Mouse (Mus musculus): ENCODE measurements around the gene Carmil2.
A peak's percentile ranks its signal among the peaks of the same experiment; 100 is the strongest.

Gene Carmil2

DNA sequence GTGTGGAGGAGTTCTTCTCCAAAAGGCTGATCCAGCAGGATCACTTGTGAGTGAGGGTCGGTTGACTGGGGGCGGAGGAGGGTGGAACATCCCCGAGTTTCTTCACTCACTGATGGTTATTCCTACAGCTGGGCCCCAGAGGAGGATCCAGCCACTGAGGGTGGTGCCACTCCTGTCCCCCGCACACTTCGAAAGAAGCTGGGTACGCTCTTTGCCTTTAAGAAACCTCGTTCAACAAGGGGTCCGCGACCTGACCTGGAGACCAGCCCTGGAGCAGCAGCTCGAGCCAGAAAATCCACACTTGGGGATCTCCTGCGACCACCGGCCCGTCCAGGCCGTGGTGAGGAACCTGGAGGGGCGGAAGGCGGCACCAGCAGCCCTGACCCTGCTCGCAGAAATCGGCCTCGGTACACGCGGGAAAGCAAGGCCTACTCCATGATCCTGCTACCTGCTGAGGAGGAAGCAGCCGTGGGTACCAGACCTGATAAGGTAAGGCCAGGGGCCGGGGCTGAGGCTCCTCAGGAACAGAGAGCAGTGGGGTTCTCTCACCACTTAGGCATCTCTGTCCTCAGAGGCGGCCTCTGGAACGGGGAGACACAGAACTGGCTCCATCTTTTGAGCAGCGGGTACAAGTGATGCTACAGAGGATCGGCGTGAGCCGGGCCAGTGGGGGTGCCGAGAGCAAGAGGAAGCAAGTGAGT lies 9.2 kb downstream of the Carmil2 start:
- no peak for DNase-seq (ENCODE audit: low spot score in 2 of 2)

DNA sequence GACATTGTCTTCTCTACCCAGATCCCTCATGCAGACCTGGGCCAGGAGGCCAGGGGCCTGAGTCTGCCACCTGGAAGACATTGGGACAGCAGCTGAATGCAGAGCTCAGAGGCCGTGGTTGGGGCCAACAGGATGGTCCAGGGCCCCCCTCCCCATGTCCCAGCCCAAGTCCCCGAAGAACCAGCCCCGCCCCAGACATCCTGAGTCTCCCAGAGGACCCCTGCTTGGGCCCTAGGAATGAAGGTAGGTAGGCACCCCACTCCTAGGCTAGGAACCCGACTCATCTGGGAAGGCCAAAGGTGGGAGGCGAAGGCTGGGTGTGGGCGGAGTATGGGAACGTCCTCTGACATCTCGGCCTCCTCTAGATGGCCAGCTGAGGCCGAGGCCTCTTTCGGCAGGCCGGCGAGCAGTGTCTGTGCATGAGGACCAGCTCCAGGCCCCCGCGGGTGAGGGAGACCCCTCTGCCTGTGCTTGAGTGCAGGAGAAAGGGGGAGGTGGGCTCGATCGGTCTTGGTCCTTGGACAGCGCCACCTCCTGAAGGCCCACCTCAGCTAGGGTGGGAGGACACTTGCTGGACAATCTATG lies 11.2 kb downstream of the Carmil2 start:
- no peak for DNase-seq (ENCODE audit: low spot score in 2 of 2)

DNA sequence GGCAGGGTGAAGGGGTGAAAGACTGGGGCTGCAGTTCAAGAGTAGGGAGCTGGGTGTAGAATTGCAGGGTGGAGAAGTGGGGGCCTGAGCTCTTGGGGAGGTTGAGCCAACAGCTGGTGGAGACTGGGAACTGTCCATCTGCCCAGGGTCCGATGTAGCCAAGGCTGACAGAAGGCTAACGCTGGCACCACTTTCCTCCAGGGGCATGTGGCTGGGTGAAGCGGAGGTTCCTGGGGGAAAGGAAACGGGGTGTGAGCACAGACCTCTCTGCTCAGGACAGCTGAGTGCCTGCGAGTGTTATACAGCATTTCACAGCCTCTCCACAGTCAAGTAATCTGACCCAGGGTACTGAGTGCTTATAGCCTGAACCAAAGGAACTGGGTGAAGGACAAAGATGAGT lies 12.7 kb downstream of the Carmil2 start:
- DNase-seq (ENCODE audit: low spot score in 2 of 2) = no peak

DNA sequence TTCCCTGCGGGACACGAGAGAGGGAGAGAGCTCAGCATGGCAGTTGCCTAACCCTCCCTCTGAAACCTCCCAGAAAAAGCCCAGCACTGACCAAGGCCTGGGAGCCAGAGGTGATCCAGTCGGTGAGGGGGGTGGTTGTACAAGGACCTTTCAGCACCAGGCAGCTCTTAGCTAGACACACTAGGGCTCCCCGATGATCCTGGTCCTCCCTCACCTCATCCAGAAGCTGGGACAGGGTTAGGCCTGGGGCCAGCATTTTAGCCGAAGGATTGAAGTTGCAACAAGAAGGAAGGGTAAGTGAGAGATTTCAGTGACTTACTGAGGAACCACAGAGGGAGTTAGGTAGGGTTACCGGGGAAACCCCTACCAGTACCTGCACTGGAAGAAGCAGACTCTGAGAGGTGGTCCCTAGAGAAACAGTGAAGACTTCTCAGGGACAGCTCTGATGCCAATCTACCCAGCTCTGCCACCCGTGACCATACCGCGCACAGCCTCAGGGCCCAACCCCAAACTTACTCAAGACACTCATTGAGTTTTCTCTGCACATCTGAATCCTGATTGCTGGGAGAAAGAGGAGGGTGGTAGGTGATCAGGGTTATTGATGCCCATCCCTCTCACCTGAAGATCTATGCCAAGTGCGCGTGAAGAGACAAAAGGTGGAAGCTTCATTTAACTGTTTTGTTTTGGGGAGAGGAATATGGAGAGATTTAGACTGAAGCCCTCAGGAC lies 13.6 kb downstream of the Carmil2 start:
- no peak for DNase-seq (ENCODE audit: low spot score in 2 of 2)

DNA sequence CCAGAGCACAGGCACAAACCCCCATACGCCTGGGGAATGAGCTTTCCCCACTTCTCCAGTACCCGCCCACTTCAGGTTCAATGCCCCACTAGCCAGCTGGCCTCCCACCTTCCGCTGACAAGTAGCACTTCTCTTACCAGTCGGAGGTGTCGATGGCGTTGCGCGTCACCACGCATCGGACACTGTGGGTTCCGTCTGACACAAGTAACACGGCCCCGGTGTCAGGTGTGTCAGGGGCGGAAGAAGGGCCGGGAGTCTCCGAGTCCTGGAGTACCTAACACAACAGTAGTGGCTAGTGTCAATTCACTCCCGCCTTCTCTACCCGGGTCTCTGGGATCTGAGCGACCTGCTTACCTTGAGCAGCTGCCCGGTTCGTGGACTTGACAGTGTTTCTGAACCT lies 14.5 kb downstream of the Carmil2 start:
- DNase-seq (ENCODE audit: low spot score in 2 of 2) = peak in 1 of 2 experiments; percentile 60

DNA sequence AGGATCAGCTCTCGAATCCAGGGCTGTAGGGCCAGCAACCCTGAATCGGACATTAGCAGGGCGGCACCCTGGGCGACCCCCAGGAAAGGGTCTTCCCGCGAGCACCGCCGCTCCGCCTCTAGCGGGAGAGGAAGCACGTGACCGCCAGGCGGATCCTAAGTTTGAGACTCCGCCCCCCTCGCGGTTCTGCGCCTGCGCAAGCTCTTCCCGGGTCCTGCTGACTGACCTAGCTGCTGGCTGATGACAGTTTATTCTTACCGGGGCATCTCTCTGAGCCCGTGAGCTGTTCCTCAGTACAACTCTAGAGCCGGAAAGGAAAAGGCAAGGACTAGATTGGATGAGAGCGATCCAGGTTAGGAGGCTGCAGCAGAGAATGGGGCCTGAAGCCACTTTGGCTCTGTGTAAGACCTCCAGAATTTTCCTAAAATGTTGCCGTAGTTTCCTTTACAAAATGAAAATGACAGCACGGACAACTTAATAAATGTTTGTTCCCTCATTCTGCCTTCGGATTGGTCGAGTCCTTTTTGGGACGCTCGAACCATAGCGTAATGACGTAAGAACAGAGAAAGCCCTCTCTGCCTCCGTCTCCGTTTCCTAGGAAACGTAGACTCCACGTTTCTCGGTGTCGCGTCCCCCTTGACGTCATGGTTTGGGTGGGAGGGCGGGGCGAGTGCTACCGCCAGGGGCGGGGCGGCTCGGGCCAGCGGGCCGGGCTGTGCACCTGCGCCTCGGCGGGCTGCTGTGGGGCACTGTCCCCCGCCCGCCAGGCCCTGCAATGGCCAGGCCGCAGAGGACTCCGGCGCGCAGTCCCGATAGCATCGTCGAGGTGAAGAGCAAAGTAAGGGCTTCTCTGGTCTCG lies 15.1 kb downstream of the Carmil2 start, which contains the start of the genes Acd and Pard6a:
Gene Acd (minus strand): TSS at position 137 of the 859 bp plus-strand sequence.
Gene Pard6a (plus strand): TSS at position 183 of the 859 bp plus-strand sequence.
- DNase-seq (ENCODE audit: low spot score in 2 of 2) = peak; percentile 91

DNA sequence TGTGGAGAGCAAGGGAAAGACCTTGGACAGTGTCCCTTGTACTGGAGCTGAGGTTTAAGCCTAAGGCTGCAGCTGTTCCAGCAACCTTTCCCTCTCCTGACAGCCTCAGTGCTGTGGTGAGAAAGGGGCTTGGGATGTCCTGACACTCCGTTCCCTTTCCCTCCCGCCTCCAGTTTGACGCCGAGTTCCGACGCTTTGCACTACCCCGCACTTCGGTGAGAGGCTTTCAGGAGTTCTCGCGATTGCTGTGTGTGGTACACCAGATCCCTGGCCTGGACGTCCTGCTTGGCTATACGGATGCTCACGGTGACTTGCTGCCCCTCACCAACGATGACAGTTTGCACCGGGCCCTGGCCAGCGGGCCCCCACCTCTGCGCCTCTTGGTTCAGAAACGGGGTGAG lies 15.9 kb downstream of the Carmil2 start:
- no peak for DNase-seq (ENCODE audit: low spot score in 2 of 2)

DNA sequence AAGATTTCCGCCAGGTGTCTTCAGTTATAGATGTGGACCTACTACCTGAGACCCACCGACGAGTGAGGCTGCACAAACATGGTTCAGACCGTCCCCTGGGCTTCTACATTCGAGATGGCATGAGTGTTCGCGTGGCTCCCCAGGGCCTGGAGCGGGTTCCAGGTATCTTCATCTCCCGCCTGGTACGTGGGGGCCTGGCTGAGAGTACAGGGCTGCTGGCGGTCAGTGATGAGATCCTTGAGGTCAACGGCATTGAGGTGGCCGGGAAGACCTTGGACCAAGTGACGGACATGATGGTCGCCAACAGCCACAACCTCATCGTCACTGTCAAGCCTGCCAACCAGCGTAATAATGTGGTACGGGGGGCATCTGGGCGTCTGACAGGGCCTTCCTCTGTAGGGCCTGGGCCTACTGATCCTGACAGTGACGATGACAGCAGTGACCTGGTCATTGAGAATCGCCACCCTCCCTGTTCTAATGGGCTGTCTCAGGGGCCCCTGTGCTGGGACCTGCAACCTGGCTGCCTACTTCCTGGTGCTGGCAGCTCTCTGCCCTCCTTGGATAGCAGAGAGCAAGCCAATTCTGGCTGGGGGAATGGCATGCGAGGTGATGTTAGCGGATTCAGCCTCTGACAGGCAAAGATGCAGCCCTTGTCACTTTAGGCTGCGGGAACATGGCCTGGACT lies 16.8 kb downstream of the Carmil2 start:
- no peak for DNase-seq (ENCODE audit: low spot score in 2 of 2)

DNA sequence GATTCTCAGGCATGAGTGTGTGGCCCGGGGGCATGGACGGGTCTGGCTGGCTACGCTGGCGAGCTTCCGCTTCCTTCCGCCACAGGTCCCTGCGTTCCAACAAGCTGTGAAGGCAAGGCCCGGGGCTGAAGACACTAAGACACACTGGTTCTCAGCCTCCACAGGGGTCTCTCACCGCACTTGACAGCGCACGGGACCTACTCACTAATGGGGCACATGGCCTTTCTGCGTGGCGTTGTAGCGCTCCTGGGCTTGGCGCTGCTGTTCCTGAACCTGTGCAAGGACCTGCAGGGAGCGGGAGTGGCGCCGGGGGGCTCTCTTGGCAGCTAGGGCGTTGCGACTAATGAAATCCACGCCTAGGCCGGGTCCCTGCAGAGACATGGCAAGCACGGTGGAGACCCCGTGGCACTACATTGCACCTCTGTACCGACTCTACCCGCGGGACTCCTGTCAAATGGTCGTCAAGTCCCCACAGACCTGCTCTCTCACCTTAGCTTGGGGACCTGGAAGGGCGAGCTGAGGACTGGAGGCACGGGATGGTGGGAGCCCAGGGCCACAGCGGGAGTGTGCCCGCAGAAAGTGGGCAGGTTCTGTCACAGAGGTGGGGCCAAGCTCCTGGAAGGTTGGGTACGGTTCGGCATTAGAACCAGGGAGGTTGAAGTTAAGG lies 18.2 kb downstream of the Carmil2 start:
- DNase-seq (ENCODE audit: low spot score in 2 of 2) = no peak

DNA sequence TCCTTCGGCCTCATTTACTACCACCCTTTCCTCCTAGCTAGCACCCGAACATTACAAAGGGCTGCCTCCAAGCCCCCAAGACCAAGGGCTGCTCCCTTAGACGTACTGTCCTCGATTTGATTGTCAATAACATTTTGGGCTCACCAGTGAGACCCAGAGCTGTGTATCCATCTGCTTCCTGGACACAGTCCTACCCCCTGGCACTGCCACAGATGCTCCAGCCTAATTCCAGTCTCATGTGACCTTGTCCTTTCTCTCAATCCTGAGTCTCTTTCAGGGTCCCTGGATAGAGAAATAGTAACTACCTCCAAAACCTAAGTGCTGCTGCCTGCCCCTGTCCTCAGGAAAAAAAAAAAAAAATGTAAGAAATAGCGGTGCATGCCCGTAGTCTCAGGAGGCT lies 18.9 kb downstream of the Carmil2 start:
- DNase-seq (ENCODE audit: low spot score in 2 of 2) = no peak

DNA sequence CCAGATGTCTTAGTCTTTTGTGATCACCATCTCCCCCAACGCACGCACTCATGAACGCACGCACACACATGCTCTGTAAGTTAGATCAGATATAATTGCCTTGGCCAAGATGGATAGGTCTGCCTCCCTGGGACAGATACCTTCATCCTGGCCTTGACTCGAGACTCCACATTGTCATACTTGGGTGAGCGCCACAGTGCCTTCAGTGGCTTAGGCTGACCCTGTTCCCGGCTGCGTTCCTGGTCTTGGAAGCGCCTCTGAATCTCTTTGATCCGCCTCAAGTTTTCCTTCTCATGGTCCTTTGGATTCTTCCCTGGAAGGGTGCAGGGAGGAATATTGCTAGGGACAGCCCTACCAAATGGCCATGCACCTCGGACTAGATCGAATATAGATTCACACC lies 20.4 kb downstream of the Carmil2 start:
- no peak for DNase-seq (ENCODE audit: low spot score in 2 of 2)

DNA sequence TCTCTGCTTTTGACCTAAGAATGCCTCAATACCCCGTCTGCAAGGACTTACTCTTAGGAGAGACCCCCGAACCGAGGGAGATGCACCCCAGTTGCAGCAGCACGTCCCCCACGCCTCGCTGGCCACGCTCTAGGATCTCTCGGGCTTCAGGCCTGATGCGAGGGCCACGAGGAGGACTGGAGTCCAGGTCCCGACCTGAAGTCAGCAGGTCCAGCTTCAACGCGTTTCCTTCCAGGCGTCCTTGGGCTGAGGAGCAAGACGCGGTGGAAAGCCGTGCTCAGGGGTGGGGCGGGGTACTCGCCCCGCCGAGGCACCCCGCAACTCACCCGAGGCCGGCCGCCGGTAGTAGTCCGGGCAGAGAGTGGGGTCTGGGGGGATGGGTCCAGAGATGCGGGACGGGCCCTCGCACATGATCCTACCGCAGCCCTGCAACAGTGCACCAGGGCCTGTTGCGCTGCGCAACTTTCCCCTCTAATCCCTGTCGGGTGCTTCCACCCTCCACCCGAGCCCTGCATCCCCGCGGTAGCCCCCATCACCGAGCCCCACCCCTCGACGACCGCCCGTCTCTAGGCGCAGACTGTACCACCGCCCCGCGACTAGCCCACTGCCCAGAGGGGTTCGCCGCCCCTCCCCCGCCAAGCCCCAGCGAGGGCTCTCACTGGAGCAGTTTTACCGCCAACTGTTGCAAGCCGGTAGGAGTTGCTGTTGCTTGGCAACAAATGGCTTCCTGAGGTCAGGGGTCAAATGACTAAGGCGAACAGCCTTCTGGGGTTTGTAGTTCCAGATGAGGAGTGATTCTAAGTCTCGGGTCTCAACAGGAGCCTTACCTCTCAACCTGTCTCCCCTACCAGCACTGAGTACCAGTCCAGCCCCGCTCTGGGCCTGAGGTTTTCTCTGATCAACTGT lies 21.7 kb downstream of the Carmil2 start, which contains the start of the genes 4933405L10Rik and Enkd1:
Gene 4933405L10Rik (plus strand): TSS at position 158 of the 906 bp plus-strand sequence.
Gene Enkd1 (minus strand): TSS at position 713 of the 906 bp plus-strand sequence.
- peak; percentile 54 to 64 for DNase-seq (ENCODE audit: low spot score in 2 of 2)

DNA sequence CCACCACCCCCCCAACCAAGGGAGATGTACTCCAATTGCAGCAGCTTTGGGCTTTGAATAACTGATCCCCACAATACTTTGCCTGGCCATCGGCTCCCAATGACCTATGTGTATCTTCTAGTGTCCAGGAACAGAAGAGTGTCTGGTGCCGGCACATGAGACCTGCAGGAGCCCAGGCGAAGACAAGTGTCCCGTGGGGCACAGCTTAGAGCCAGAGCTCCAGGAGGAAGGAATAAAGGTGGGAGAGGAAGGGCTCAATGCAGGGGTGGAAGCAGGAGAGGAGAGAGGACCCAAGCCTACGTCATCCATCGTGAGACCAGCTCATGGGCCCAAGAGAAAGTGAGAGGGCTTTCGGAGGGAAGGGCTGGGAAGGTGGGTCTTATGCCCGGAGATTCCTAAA lies 22.6 kb downstream of the Carmil2 start:
- DNase-seq (ENCODE audit: low spot score in 2 of 2) = no peak

DNA sequence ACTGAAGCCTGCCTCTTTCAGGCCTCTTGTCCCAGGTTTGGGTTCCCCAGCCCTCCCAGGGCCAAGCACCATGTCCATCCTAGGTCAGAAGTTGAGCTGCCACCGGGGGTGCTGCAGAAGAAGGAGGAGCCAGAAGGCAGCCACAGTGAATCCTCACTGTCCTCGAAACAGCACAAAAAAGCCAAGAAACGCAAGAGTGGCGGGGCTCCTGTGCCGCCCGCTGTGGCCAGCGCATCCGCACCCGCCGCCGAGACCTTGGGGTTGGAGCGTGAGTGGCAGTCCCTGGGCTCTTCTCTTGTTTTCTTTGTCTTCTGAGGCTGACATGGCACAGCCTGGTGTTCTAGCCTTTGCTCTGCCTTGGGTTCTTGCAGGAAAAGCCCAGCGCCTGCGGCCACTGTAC lies 23.2 kb downstream of the Carmil2 start:
- no peak for DNase-seq (ENCODE audit: low spot score in 2 of 2)

DNA sequence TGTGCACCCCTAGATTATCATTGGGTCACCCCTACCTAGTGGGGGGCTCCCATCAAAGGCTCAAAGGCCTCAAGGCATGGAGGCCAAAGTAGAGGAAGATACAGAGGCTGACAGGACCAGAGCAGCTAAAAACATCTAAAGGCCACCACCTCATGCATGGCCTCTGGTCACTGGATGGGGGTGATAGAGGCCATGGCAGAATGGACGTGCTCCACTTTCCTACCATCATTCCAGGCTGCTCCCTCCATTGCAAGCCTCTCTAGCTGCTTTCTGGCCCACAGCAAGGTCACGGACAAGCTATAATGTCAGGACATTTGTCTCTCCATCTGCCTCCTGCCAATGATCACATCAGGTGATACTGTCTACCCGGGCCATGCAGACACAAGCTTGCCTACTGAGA lies 26.2 kb downstream of the Carmil2 start:
- DNase-seq (ENCODE audit: low spot score in 2 of 2) = no peak

DNA sequence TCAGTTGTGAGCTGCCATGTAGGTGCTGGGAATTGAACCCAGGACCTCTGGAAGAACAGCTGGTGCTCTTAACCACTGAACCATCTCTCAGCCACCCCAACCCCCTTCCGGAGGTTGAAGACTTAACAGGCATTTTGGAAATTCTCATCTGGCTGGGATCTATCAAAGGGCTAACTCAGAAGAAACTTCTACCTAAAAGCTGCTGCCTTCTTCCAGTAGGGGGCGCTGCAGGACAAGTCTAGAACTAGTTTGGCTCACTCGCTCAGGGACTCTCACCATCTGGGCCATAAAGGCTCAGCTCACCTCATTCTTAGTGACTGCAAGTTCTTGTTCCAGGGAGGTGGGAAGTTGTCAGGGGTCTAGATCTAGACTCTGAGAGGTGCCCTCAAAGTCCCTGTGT lies 28.1 kb downstream of the Carmil2 start:
- DNase-seq (ENCODE audit: low spot score in 2 of 2) = peak; percentile 72 to 76

DNA sequence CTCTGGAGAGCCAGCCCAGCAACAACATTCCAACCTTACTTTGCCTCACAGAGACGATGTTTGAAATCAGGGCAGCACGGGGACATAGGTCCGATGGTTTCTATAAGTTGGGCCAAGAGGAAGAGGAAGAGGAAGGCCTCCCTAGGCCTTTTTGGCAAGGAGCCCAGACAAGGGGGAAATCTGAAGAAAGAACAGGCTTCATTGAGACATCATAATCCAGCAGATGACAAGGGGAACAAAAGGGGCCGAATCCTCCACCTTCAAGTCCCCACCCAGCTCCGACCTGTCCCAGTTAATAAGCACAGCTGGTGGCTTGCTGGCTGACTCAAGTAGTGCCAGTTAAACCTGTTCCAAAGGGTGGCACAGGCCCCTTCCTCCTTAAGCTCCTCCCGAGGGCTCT lies 29.0 kb downstream of the Carmil2 start:
- no peak for DNase-seq (ENCODE audit: low spot score in 2 of 2)

DNA sequence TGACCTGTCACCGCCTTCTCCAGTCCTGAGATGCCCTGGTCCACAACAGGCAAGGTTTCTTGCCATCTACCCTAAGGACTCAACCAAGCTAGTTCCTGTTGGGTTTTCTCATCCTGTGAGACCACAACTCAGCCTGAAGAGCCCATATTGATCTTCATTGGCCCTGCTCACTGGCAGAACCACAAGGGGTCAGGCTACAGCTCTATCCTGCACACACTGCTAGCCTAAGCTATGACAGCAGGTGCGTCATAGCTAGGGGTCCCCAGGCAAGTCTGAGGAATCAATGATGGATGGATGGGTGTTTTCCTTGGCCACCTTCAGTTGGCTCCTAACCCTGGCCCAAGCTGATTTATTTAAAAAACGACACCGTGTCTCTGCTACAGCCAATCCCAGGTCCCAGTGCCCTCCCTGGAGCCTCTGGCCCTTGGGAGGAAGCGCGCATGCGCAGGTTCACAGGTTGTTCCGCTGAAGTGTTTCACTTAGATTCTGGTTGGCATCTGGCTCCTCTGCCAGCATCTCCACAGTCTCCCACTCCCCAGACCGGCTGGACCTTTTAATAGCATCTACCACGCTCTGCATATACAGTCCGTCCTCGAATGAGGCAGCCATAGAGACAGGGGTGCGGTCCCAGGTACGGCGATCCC lies 30.4 kb downstream of the Carmil2 start:
- no peak for DNase-seq (ENCODE audit: low spot score in 2 of 2)

DNA sequence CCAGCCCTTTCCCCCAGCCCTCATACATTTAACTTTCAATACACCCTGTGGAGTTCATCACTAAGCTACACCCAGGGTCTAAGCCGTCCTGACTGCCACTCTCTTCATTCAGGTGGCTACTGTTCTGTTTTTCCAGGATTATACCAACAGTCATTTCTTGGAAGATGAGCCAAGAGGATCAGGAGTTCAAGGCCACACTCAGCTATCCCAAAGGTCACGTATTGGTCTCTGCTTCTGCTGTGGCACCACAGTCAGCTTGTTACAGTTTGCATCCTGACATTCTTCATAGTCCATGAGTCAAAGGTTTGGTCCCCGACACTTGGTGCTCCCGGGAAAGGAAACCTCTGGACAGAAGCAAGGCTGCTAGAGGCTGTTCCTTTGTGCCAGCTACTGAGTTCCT lies 33.6 kb downstream of the Carmil2 start:
- DNase-seq (ENCODE audit: low spot score in 2 of 2) = no peak
